Mouse (Mus musculus) left cerebral cortex, adult 18-20 months (tissue): ENCODE measurements around the gene Rgs16. TPM values are rescaled to one million over a fixed set of nuclear protein-coding genes. Genes with fewer than 3 reads are reported as not detected.

Source experiments
- total RNA-seq, 2 experiments: library from RNA; stranded (reverse); gene quantifications; 2 replicates each; pipeline ENCODE4 v1.2.3; 2021

Gene Rgs16
- total RNA-seq, 2 experiments from 2014 or later = 10.3 to 12.6 TPM

Other genes starting within 250 kb of the Rgs16 start
- gene Npl, start 190.3 kb upstream of the Rgs16 start, total RNA-seq = 1 to 10 TPM; 5.3 to 5.4 TPM
- gene Rgs8, start 87.3 kb upstream of the Rgs16 start, total RNA-seq = 10 to 100 TPM; 60.4 to 61.1 TPM
- 10 to 100 TPM; 11.7 to 13.4 TPM for gene Rnasel, start 9.1 kb downstream of the Rgs16 start, total RNA-seq
- 1 to 10 TPM; 1.7 to 1.9 TPM for gene Rgsl1, start 103.8 kb downstream of the Rgs16 start, total RNA-seq
- gene Teddm1b, start 134.0 kb downstream of the Rgs16 start, total RNA-seq = not detected
- not detected for gene Teddm1a, start 151.4 kb downstream of the Rgs16 start, total RNA-seq
- 1,000 to 10,000 TPM; 1,798 to 1,811 TPM for gene Glul, start 159.6 kb downstream of the Rgs16 start, total RNA-seq
- 1 to 10 TPM; 3.3 to 3.4 TPM for gene Teddm2, start 159.9 kb downstream of the Rgs16 start, total RNA-seq